Mouse (Mus musculus) adrenal gland, adult 8-10 months (tissue): ENCODE data around the gene Sfxn4. TPM values are rescaled to one million over a fixed set of nuclear protein-coding genes. Genes with fewer than 3 reads are reported as not detected.
A peak's percentile ranks its signal among the peaks of the same experiment; 100 is the strongest.

Experiments
- DNase-seq: peaks from one replicate; pipeline ENCODE4 v3.0.0; 2022
- total RNA-seq, 4 experiments: library from RNA; stranded (reverse); gene quantifications; 2 replicates each; pipeline ENCODE4 v1.2.4; 2022

The Sfxn4 gene
- total RNA-seq, 4 experiments from 2014 or later = 6.7 to 12.5 (median 9.6) TPM

- peak; percentile 82 for DNase-seq
Observed at GRCm38 (mm10) chr19:60837747-60838146, 23.5 kb downstream of the Sfxn4 start.

- DNase-seq = no peak
Observed at GRCm38 (mm10) chr19:60818677-60819076, 42.6 kb downstream of the Sfxn4 start.

DNA sequence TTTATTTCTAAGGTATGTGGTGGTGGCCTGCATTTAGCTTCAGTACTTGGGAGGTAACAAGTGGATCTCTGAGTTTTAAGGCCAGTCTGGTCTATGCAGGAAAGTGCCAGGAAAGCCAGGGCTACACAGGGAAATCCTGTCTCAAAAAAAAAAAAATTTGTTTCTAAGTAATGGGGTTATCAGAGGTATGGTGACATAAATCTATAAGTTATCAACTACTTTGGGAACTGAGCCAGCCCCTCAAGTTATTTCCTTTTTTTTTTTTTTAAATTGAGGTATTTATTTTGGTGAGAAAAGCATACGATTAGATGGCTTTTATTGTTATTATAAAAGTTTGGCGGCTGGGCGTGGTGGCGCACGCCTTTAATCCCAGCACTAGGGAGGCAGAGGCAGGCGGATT is 48.1 kb downstream of the Sfxn4 start:
- DNase-seq = no peak

- DNase-seq = no peak
Observed at GRCm38 (mm10) chr19:60812036-60812389, 49.3 kb downstream of the Sfxn4 start.

DNA sequence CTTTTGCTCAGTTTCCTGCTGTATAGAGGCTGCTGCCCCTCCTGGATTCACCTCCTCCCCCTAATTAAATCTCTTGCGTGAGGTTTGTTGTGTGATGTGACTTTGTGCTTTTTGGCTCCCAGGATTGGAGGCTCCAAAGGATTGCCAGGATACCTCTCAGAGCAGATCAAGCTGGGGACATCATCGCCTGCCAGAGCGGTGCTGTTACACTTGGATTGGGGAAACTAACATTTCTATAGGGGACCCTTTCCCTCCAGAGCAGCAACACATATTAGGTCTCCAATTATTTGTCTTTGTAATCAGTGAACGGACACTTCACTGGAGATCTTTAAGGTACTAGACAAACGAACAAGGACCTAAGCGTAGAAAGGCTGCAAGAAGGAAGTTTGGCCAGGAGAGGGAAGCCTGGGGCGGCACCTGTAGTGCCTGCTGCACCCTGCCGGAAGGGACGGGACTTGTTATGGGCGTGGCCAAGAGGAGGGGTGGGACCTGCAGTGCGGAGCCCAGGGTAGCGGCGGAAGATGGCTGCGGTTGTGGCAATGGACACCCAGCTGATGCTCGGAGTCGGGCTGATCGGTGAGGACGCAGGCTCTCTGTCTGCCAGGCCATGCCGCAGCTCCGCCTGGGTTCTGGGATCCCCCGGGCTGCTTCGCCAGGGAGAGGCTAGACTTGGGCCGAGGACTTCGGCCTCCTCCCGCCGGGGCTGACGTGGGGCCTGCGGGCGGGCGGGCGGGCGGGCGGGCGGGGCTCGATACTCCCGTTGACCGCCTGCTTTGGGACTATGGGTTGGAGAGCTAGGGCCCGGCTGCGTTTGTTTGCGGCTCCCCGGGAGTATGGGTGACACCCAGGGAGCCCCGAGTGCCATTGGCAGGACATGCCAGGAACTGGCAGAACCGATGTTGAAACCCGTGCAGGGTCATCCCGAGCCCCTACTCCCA is 49.9 kb downstream of the Sfxn4 start, which contains the start of gene Fam45a:
Fam45a (plus strand) TSS at position 488 of the 938 bp plus-strand sequence.
- DNase-seq = peak; percentile 90

DNA sequence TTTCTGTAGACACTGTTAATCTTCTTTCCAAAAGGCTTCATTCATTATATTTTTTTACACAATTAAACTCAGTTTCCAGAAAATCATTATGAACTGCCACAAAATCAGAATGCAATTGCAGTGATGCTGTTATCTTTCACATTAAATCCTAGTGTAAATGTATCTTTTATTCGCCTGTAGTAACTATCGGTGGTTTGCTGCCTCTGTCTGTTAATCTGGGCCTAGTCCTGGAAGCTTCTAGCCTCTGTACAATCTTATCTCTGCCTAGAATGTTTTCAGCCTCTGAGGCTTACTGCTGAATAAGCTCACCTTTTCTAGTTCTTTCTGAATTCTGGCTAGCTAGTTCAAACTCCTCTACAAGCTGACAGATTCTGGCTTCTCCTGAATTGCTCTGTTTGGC is 51.4 kb downstream of the Sfxn4 start:
- no peak for DNase-seq

DNA sequence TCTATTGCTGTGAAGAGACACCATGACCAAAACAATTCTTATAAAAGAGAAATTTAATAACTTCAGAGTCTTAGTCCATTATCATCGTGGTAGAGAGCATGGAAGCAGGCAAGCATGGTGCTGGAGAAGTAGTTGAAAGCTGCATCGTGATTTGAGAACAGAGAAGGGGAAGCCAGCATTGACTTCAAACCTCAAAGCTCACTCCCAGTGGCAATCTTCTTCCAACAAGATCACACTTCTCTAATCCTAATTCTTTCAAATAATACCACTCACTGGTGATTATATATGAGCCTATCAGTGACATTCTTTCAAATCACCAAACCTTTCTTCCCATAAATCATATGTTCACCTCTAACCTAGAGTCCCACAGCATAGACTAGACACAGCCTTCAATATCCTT is 56.4 kb downstream of the Sfxn4 start:
- no peak for DNase-seq

GRCm38 (mm10) chr19:60799867-60800569 is 61.3 kb downstream of the Sfxn4 start:
- DNase-seq = no peak

GRCm38 (mm10) chr19:60797415-60797814 is 63.9 kb downstream of the Sfxn4 start:
- no peak for DNase-seq

- peak; percentile 59 for DNase-seq
Observed at GRCm38 (mm10) chr19:60795244-60795643, 66.0 kb downstream of the Sfxn4 start.

DNA sequence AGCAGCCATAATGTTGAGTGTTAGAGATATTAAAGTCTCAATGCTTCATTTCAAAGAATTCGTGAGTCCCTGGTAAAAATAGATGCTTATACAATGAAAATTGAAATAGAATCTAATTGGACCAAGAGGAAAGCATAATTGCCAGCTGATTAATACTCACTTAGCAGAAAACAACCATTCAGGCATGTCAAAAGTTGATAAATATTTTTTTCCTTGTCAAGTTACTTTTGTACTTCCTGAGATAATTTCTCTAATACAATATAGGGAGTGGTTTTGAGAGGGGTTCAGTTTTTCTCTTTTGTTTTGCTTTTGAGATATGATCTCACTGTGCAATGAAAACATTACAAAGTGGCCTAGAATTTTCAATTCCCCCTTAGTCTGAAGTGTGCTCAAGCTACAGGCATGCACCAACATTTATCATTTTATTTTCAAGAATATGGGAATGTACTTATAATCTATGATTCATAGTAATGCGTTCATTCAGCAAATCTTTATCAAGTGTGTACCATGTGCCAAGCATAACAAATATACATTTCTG is 68.0 kb downstream of the Sfxn4 start:
- DNase-seq = no peak

- DNase-seq = no peak
Observed at GRCm38 (mm10) chr19:60791164-60791563, 70.1 kb downstream of the Sfxn4 start.

DNA sequence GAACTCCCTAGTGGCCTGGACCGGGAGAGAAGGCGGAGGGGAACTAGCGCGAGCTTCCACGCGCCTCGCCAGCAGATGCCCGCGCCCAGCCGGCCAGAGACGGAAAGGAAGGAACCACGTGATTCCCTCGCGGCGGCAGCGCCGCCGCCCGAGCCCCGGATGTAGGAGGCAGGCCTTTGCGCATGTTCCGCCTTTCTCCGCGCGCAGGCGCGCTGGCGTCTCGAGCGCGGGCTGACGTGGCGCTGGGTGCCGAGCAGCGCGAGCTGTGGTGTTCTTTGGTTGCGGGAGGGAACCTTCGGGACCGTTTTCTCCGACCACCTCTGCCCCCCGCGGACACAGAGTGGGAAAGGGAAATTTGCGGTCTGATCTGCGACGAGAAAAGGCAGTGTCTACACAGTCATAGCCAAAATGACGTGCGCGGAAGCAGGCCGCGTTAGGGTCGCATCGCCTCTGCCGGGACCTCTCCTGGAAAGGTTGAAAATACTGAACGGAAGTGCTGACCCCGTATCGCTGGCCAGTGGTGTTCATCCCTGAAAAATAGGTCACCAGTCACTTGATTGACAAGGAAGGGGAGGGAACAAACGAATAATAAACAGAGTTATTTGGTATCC is 70.6 kb downstream of the Sfxn4 start, which contains the start of gene Eif3a:
Eif3a (minus strand) TSS at position 108 of the 611 bp plus-strand sequence.
- DNase-seq = peak; percentile 92

DNA sequence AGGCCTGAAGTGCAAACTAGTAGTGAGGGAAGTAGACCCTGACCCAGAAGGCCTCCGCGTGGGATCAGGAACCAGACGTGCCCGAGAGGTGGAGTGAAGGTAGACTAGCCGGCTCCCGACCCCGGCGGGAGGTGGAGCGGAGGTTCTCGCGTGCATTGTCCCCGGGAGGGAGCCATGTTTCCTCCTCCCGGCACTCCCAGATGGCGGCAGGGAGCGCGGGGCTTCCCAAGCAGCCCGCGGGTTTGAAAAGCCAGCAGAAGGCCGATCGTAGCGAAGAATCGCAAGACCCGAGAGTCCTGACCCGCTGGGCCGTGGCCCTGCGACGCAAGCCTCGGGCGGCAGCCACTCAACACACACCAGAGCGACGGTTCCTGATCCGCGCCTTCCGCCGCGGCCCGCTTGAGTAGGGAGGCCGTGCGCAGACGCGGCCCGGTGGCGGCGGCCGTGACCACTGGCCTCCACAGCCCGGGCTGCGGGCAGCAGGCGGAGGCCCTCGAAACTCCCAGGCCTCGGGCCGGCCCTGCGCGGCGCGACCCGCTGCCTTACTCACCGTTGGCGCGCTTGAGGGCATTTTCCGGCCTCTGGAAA is 71.3 kb downstream of the Sfxn4 start:
- DNase-seq = peak; percentile 48

GRCm38 (mm10) chr19:60789452-60789851 is 71.8 kb downstream of the Sfxn4 start:
- DNase-seq = no peak

DNA sequence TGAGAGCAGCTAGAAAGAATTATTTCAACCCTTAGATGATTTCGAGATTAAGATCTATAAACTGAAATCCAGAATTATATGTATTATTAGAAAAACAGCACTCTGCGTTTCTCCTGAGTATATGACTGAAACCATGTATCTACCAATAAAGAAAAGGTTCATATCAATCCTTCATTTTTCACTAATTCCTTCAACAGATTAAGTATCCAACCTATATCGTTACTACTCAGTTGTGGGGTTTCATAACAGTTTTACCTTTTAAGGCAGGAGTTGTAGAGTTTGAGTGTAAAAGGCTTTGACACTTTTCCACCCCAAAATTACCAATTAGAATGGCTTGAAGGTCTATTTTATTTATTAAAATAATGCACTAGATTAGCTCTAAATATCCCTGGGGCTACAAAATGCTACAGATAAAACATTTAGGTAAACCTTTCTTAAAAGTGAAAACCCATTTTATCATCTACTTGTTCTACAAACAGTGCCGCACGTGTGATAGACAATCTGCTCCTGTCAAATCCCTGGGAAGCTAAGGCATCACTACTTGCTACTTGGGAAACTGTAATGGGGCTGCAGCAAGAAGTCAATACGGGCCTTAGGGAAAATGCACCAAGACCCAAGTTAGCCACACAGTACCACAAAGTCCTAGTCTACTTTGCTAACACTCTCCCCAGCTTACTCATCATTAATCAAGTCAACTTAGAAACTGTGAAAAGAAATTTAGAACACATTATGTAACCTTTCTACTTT is 72.9 kb downstream of the Sfxn4 start:
- no peak for DNase-seq

- DNase-seq = no peak
Observed at GRCm38 (mm10) chr19:60787465-60788150, 73.7 kb downstream of the Sfxn4 start.
